Mouse (Mus musculus) bone marrow macrophage, adult 2 months (primary cell): Measurements from ENCODE around the gene Ing5.

Experiments used
- CTCF ChIP-seq: IDR thresholded peaks from 2 replicates; pipeline ENCODE4 v1.5.1; 2012; ENCODE audit warnings: low read depth, mild to moderate bottlenecking, low read length, moderate library complexity
- POLR2A ChIP-seq: IDR thresholded peaks from 2 replicates; pipeline ENCODE4 v1.6.1; 2012; ENCODE audit warnings: mild to moderate bottlenecking, low read depth, low read length, borderline replicate concordance

DNA sequence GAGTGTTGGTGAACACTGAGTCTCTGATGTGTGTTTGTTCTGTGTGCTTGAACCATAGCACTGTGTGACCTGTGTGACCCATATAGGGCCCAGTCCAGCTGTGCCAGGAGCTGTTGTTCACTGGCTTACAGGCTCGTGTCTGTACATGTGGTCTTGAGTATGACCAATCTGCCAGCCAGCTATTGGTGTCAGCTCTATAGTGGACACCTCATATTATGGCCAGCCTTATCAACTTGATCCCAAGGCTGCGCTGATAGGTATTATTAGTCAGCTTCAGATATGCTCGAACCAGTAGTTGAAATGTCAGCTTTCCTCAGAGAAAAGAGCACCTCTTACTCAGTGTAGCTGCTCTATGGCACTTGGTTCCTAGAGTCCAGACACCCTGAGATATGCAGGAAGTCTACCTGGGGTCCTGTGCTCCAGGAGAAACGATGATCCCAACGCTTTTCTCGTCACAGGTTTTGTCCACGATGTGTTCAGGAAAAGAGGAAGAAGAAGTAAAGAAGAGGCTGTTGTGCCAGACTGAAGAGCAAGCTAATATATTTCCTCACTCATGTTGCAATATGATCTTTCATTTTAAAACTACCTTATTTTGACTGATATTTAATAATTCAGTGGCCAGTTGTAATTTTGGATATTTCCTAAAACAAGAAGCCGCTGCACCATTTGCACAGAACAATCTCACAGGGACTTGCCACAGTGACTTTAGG, 14.2 kb downstream of the Ing5 start:
- TF ChIP-seq POLR2A, result no peak
- TF ChIP-seq CTCF, result no peak
